Mouse (Mus musculus) stomach, postnatal 0 days (tissue): Measurements from ENCODE around the gene Ip6k1.

Experiments
- CTCF ChIP-seq: IDR thresholded peaks from 2 replicates; pipeline ENCODE4 v1.5.1; 2016; ENCODE audit warnings: antibody characterized with exemption, low read depth, mild to moderate bottlenecking, moderate library complexity
- EP300 ChIP-seq: optimal IDR thresholded peaks from 2 replicates; pipeline ENCODE3; 2016; ENCODE audit warnings: antibody characterized with exemption

GRCm38 (mm10) chr9:107984754-107985055, 17.6 kb upstream of the Ip6k1 start:
- TF ChIP-seq CTCF (no peak), EP300 (no peak)
